Mouse (Mus musculus) E14TG2a.4 (cell line): ENCODE results near the gene Mib2.

ENCODE experiments used
- CTCF ChIP-seq: conservative IDR thresholded peaks from 2 replicates; pipeline ENCODE4 v1.5.1; 2014; ENCODE audit warnings: low read length
- POU5F1 ChIP-seq: IDR thresholded peaks from 2 replicates; pipeline ENCODE4 v1.6.1; 2014; ENCODE audit warnings: low read length, borderline replicate concordance

DNA sequence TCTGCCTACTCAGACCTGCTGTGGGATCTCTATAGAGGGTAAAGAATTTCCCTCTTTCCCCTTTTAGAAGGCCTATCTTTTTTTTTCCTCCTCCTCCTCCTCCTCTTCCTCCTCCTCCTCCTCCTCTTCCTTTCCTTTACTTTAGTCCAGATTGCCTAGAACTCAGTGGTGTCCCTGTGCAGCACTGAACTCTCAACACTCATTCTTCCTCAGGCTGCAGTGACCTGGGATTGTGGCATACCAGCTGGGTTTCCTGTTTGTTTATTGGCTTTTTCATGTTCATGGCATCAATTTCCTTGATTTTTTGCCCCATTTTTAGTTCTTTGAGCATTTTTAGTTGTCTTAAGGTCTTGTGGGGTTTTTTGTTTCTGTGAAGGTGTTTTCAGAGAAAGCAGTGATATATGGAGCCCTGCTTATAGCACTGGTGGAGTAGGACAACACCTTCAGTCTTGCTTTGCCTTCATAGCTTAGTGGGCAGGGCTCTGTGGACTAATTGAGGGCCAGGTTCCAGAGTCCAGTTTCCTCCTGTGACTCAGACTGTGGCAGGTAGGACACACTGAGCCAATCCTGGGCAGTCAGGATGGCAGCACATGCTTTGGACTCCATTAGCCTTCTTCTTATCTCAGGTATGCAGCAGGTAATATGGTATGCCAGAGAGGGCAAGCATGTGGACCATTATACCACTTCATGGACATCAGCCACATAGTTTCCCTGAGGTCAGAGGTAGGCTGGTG, 33.1 kb downstream of the Mib2 start:
- TF ChIP-seq CTCF (no peak), POU5F1 (no peak)
